Mouse (Mus musculus) frontal cortex, adult 2 months (tissue): ENCODE measurements around the gene Ltbp1. TPM values are rescaled to one million over a fixed set of nuclear protein-coding genes. Genes with fewer than 3 reads are reported as not detected.

Source experiments
- DNase-seq, 2 experiments: peaks; one replicate each; pipeline ENCODE4 v3.0.0; 2022; ENCODE audit warnings: low spot score in 1 of 2; ENCODE audit errors: extremely low spot score in 1 of 2
- polyA plus RNA-seq: library from polyadenylated mRNA; depleted of rRNA; stranded (reverse); fragments of >200 nt; gene quantifications from 2 replicates; pipeline ENCODE4 v1.2.3, GENCODE M21; 2012; rRNA removed

Gene Ltbp1
- polyA plus RNA-seq, result 6.0 and 6.9 TPM in 2 replicates

DNA sequence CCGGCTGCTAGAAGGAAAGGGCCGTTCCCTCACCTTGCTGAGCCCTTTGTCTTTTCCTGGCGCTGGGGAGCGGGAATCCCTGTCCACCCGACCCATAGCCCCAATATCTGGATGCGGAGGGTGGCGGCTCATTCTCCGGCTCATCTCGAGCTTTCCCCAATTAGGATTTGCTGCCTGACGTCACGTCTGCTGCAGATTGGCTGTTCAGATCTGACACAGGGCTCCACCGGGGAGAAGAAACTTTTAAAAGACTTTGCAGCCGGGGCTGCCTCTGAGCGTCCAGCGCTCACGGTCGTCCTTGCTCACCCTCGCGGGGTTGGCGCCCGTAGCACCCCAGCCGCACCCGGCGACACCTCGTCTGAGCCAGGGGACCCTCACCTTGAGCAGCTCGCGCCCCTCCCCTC, at the start of gene Ltbp1:
TSS of gene Ltbp1 (plus strand) at position 288 of the 404 bp plus-strand sequence.
- peak in 1 of 2 experiments; percentile 62 for DNase-seq

DNA sequence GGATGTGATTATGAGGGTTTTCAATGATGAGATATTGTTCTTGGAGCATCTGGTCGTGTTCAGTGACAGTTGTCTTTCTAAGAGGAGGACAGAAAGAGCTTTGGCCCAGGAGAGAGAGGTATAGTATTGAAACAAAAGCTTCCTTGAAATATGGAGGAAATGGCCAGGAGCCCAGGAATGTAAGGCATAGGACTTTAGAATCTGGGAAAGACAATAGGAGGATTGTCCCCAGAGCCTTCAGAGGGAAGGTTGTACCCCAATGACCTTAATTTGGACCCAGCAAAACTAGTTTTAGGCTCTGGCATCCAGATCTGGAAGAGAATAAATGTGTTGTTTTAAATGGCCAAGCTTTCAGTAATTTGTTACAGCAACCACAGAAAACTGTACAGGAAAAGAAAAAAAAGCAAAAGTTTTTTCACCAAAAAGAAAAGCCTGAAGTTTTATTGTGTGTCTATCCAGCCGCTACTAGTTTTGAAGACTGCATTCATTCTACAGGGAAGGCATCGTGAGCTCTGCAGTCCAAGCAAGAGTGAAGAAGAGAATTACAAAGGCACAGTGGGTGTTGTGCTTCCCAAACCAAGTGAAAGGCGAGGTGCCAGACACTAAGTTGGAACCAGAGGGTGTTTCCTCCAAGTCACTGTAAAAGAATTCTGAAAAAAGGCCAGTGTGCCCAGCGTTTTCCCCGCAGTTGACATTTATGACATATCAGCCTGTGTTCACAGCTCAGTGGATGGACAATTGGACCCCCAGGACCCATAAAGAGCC, 45.7 kb upstream of the Ltbp1 start:
- DNase-seq, result peak in 1 of 2 experiments; percentile 18

DNA sequence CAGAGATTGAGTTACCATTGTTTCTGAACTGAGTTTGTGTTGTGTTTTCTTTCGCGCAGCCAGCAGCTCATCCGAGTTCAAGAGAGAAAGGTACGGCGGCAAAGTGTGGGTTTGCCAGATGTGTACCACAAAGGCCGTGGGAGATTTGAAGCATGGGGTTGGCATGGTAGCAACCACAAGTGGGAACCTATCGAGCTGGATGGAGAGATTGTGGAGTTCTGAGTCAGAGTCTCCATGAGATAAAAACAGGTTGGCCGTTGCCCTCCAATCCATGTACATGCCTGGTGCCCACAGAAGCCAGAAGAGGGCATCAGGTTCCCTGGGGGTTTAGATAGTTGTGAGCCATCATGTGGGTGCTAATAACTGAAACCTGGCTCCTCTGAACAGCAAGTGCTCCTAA, 42.1 kb upstream of the Ltbp1 start:
- no peak for DNase-seq

DNA sequence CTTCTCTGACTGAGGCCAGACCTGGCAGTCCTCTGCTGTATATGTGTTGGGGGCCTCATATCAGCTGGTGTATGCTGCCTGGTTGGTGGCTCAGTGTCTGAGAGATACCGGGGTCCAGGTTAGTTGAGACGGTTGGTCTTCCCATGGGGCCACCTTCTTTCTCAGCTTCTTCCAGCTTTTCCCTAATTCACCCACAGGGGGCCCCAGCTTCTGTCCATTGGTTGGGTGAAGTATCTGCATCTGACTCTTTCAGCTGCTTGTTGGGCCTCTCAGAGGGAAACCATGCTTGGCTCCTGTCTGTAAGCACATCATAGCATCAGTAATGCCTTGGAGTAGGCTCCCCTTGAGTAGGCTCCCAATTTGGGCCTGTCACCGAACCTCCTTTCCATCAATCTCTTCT, 41.5 kb upstream of the Ltbp1 start:
- DNase-seq, result no peak

DNA sequence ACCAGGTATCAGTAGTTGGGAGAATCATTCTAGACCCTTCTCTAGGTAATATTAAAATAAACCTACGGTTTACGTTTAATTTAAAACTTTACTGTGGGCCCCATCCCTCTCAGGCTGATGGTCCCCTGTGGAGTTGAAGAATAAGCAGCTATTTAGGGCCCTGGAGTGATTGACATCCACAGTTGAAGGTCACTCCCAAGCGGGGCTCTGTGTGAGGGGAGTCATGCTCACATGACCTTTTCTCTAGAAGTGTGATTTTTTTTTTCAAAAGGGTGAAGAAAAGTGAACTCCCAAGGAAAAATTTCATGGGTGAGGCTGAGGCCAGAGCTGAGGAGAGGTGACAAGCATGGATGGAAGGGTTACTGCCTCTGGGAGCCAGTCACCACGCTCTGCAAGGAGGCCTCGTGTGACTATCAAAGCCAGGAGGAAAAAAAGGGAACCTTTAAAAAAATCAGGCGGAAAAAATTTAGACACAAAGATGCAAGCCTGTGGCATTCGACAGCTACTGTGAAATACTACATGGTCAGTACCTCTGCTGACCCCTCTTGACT, 38.0 kb upstream of the Ltbp1 start:
- DNase-seq, result no peak

DNA sequence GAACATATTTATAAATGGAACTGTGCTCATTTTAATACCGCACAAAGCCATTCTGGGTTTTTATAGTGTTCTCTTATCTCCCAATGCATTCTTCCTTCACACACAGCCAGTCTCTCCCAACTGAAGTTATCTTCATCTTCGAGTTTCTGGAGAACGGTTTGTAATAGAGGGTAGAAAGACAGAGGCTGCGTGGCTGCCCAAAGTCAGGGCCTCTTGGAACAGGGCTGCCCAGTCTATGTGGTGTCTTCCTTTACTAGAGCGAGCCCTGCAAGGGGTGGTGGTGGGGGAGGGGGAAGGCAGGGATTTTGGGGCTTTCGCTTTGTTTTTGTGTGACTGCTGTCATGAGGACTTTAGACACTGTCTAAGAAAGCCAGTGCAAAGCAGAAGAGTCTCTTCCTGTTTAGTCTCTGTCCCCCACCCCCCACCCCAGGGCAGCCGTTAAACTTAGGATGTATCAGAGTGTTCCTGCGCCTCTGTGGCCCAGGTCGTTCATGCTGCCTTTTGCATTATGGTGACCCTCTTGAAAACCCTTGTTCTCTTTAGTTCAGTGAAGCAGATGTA, 37.1 kb upstream of the Ltbp1 start:
- no peak for DNase-seq

DNA sequence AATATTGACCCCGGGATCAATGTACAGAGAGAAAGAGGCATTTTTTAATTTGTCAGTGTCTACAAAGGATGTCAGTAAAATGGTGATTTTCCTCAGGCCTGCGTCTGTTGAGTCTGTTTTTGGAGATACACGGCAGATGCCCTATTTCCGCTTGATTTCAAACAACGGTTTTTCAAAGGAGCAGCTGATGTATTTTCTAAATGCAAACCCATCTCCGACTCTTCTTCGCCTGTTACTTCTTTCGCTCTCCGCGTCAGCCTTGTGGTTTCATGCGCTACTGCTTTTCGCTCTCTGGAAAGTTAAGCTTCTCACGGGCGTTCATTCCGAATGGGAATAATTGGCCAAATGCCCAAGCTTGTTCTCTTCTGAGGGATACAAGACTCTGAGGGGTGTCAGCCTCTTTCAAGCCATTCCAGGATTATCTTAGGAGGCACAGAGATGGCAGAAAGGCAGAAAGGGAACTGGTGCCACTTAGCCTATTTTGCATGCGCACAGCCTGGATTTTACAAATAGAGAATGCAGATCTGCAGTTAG, 36.6 kb upstream of the Ltbp1 start:
- DNase-seq, result peak in 1 of 2 experiments; percentile 4

DNA sequence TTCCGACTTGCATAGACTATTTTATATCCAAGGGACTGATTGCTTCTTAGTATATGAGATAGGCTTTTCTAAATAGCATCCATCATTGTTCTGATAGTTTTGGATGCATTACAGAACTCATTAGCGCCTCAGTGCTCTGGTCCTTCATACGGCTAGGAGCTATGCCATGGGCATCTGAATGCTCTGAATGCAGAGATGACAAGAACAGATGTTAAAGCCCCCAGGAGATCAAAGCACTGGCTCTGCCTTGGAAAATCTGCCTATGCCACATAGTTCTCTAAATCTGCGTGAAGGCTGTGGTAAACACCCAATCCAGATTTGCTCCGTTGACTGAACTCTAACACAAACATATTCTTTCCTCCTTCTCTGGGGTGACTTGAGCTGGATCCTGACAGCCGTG, 30.2 kb upstream of the Ltbp1 start:
- no peak for DNase-seq

DNA sequence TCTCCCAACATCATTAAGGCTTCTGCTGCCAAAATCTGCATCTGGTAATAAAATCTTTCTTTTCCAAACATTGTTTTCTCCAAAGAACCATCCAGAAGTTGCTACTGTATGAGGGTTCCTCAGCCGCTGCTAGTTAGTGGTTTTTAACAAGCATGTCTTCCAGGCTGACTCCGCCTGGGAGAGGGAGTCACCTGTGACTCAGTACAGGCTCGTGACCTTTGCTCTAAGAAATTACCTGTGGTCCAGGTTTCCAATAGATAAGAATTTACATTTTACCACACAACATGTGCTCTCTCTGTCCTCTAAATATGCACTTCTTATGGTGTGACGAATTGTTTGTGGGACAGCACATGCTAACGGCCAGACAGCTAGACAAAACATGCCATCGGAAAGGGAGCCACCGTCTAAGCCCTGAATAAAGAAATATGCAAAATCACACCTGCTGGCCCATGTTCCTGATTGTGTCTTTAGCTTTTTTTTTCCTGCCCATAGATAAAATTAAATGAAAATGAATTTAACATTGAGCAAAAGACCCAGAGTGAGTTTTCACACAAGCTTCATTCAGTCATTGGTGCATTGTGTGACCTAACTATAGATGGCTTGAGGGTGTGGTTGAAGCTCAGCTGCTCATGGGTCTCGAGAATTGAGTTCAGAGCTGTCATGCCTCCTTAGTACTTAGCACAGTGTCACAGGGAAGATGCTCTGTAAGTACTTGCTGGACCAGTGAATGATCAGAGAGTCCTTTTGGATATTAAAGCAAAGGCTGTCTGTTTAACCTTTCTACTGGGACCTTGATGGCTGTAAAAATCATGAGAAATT, 29.0 kb upstream of the Ltbp1 start:
- no peak for DNase-seq

DNA sequence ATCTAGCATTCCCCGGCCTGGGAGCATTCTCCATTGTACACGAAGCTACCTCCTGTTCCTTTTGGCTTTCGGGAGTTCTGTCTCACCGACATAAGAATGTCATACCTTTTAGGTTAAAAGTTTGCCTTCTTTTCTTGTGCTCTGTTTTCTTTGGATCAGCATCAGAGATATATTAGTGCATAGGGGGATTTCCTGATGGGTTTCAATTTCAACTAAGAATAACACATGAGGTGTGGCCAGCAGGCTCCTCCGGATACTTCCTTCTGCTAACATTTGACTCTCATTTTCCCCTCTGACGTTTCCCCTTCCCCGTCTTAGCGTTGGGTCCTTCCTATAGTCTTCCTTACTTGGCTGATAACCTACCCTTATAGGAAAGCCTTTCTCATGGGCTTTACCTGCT, 25.6 kb upstream of the Ltbp1 start:
- DNase-seq, result no peak

DNA sequence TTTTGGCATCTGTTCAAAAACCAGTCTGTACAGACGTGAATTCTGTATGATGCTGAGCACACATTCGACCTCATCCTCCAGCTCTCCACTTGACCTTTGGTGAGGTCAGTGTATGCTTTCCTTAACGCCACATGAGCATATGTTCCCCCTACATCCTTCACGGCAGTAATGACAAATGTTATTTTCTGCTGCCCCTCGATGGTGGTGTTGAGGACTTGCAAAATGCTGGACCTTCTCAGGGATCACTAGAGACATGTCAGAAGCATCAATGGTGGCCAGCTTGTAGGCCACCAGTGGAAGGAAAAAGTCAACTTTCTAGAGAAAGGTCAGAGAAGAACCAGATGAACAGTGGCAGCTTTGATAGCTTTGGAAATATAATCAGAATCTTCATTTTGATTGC, 23.7 kb upstream of the Ltbp1 start:
- no peak for DNase-seq

DNA sequence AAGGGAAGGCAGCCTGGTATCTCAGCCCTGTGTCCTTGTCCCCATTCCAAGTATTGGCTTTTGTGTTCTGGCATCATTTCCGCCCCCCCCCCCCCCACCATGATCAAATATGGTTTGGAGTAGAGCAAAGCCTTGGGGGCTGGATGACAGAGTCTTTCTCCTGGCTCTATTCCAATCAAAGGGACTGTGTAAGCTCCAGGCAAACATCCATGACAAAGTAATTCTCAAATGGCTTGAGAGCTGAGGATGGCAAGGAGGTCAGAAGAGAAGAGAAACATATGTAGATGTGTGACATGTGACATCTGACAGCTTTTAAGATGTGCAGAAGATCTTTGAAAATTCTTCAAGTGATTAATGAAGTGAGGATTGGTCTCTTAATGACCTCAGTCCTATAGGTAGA, 22.5 kb upstream of the Ltbp1 start:
- DNase-seq, result no peak

DNA sequence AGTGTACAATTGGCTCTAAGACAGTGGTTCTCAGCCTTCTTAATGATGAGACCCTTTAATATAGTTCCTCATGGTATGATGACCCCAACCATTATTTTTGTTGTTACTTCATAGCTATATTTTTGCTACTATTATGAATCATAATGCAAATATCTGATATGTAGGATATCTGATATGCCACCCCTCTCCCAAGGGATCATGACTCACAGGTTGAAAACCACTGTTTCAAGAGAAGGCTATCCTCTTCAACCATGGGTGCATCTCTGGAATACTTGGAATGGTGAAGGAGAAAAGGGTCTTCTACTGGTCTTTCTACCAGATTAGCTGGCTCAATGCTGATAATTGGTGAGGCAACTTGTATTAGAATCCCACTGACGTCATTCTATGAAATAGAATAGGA, 21.3 kb upstream of the Ltbp1 start:
- DNase-seq, result no peak

DNA sequence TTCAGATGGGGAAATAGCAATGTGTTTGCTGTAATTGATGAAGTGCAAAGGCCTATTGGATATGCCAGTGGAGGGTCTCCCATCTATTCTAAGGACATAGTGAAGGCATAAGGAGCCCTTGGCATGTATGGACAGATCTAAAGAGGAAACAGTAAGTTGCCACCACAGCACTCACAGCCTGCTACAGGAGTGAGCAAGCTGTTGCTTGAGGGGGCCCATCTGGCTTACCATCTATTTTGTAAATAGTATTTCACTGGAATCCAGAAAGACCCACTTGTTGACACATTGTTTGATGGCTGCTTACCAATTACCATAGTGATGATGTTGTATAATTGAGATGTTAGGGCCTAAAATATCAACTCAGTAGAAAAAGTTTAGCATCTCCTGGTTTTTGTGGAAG, 20.7 kb upstream of the Ltbp1 start:
- peak in 1 of 2 experiments; percentile 25 for DNase-seq

DNA sequence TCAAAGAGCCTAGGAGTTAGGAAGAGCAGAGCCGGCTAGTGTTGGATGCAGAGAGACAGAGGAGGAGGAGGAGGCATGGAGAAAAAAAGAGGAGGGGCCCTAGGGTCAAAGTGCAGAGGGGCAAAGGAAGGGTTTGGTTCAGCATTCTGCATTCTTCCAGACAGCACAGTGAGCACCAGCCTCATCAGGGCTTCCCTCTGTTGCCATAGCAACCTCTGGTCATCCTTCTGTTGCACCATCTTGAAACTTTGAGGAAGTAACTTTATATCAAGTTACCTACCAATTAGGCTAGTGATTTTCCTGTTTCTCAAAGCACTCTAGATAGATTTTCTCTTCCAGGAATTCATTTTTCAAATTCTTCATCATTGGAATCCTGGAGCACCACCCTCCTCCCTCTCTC, 18.3 kb upstream of the Ltbp1 start:
- no peak for DNase-seq

DNA sequence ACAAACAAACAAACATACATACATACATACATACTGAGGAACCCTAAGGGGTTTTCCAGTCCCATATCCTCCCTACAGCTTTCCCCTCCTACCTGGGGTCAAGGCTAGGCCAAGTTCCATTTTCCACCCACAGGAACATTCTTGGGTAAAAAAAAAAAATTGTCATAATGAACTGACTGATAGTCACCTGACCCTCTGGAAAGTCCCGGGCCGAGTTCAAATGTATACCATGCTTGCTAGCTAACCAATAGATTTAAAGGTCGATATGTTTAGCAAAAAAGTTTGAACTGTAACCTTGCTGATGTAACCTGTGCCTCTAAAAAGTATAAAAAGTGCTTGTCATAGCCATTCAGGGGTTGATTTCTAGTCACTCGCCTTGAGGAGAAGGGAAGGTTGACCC, 15.7 kb upstream of the Ltbp1 start:
- DNase-seq, result no peak

DNA sequence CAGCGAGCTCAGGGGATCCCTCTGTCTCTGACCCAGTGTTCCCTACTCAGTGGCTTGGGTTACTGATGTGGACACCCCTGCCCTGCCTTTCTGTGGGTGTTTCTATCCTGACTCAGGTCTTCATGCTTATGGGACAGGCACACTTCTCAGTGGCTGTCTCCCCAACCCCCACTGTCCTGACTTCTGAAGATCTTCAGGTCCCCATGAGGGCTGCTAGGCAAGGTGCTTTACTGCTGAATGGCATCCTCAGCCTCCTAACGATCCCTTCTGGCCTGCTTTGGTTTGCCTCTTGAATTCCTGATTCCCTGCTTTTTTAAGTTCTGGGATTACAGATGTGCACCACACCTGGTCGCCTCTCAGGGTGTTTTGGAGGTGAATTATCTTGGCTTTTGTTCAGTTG, 14.8 kb upstream of the Ltbp1 start:
- DNase-seq, result no peak

DNA sequence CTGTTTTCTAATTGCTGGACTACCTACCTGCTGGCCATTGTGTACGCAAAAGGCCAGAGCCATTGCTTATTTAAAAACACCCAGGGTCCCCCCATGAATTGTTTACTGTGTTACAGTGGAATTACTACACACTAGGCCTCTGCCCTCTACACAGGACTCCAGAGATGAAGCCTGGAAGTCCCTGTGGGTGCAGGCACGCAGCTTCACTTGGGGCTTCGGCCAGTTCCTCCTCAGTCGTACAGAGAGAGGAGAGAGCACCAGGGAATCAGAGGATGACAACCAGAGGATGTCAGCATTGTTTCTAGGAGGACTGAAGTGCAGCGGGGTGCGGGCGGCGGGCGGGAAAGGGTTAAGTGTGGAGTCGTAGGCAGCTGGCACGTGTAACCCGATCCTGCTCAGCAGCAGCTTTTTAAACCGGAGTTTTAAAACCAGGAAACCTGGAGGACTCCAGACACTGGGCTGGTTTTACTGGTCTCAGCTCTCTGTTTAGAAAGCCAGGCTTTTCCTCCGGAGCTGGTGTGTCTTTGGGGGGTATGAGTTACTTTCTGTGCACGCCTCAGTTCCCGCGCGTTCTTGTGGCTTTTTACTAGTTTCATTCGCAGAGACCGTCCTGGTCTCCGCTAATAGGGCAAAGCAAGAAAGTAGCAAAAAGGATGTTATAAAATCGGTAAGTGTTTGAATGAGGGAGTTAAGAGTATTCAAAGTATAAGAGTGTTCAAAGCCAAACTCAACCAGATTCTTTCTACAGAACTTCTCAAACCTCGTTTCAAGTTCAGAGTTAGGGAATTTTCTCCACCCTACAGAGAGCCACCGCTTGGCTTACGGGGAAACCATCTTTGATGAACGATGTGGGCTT, 11.4 kb upstream of the Ltbp1 start:
- DNase-seq, result no peak

DNA sequence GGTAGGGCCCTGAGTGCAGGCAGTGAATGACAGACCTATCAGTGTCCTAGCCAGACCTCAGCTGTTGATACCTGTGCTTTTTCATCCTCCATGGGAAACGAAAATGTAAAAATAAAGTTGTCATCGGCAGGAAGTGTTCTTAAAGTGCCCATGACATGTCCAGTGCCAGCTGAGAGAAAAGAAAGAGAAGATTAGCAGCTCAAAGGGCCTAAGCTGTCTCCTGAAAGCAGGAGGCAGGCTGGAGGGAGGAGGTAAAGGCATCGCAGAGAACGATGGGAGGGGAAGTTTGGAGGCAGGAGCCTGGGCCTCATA, 10.8 kb upstream of the Ltbp1 start:
- no peak for DNase-seq

DNA sequence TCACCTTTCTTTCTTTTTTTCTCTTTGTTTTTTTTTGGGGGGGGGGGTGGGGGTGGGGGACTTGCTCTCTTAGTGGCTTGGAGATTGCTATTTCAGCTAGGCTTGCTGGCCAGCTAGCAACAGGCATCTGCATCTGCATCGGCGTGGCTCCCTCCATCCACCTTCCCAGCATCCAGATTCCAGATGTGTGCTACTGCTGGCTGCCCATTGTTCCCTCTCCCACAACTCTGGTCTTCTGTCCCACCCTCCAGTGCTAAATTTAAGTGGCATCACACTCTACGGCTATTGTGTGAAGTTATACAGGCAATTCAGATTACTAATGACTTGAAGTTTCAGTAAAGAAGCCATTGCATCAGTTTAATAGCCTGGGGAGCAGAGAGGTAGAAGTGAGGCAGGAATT, 10.1 kb upstream of the Ltbp1 start:
- DNase-seq, result no peak
